Mouse (Mus musculus) testis, adult 2 months (tissue): ENCODE data around the gene Tnnc1.

Experiments used
- CTCF ChIP-seq: fragments of 200-500 bp; IDR thresholded peaks from 2 replicates; pipeline ENCODE4 v1.5.1; 2012; ENCODE audit warnings: low read depth, mild to moderate bottlenecking, inconsistent platforms, low read length, moderate library complexity; ENCODE audit not compliant: control insufficient read depth, insufficient read depth, insufficient replicate concordance
- POLR2A ChIP-seq: fragments of 200-500 bp; IDR thresholded peaks from 2 replicates; pipeline ENCODE4 v1.6.1; 2012; ENCODE audit warnings: low read depth, mild to moderate bottlenecking, inconsistent platforms, low read length, moderate library complexity; ENCODE audit not compliant: control insufficient read depth

DNA sequence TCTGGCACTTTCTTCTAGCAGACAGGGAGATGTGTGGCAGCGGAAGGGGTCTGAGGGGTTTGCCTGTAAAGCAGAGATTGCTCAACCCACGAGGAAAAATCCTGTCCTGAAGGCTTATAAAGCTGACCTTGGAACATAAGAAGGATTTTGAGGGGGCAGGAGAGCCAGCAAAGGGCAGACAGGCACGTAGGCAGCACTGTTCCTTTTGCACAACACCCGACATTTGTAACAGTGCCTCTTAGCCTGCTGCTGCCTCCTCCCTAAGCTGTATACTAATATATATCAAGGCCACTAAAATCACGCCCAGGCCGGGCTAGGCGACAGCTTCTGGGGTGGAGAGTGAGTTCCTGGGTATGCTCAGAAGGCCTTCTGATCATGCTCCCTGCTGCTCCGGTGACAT is 22.3 kb downstream of the Tnnc1 start:
- TF ChIP-seq POLR2A (no peak), CTCF (no peak)
